Mouse (Mus musculus): ENCODE data around the gene Uqcr11. TPM values are rescaled to one million over a fixed set of nuclear protein-coding genes. Genes with fewer than 3 reads are reported as not detected.

The Uqcr11 gene
- polyA plus RNA-seq, 1 experiment from 2014 or later = 519 TPM

DNA sequence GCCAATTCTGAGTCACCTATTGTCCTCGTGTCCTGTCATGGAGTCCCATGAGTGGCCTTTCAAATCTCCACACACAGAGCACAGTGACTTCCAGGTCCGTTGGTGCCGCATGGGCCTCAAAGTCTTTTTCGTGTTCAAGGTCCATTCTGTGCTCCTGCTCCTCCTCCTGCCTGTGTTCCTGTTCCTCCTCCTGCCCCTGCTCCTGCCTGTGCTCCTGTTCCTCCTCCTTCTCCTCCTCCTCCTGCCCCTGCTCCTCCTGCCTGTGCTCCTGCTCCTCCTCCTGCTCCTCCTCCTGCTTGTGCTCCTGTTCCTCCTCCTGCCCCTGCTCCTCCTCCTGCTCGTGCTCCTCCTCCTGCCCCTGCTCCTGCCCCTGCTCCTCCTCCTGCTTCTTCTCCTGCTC, 38.7 kb downstream of the Uqcr11 start:
- H3K4me3 ChIP-seq (ENCODE audit: low read depth, low read length) = no peak overlapping the region

DNA sequence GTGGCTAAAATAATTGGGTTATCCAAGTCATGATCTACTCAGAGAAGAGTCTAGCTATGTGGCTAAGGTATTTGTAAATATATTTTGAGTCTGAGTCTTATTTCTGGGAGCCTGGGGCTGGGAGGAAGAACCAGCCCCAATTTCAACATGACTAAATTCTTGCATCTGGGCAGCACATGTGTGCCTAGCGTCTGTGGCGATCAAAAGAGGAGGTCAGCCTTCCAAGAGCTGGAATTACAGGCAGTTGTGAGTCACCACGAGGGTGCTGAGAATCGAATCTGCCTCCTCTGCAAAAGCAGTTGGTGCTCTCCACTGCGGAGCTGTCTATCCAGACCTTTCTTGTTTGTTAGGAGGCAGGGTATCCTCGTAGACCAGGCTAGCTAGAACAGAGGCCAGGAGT, 40.9 kb downstream of the Uqcr11 start:
- Histone ChIP-seq H3K4me2 (ENCODE audit: low read depth, low read length) (no peak overlapping the region), H3K27me3 (ENCODE audit: control insufficient read depth, insufficient read depth, low read depth, low read length) (peaks cover 30% of the 10 kb centered on the region), H3K27ac (ENCODE audit: low read length) (no peak overlapping the region), H3K9me3 (replicated peaks; ENCODE audit: control insufficient read depth, low read length) (no peaks in the 10 kb centered on the region), H3K4me3 (ENCODE audit: low read depth, low read length) (no peak overlapping the region), H3K36me3 (ENCODE audit: control insufficient read depth, insufficient read depth) (no peaks in the 10 kb centered on the region), H3K4me1 (ENCODE audit: control insufficient read depth, low read depth, low read length) (no peaks in the 10 kb centered on the region), H3K9ac (ENCODE audit: low read depth, low read length) (no peak overlapping the region)
- no peak for ATAC-seq (ENCODE audit: low read depth)
- 52% methylated on average over 6 of the region's 6 CpGs for WGBS (ENCODE audit: insufficient replicate concordance)

More for the DNA sequence above, 38.7 kb downstream of the Uqcr11 start:
- Histone ChIP-seq H3K36me3 (ENCODE audit: control insufficient read depth, insufficient read depth) (no peaks in the 10 kb centered on the region), H3K27ac (ENCODE audit: low read length) (no peak overlapping the region), H3K27me3 (ENCODE audit: control insufficient read depth, insufficient read depth, low read depth, low read length) (peaks cover 28% of the 10 kb centered on the region), H3K9me3 (replicated peaks; ENCODE audit: control insufficient read depth, low read length) (no peaks in the 10 kb centered on the region), H3K9ac (ENCODE audit: low read depth, low read length) (no peak overlapping the region), H3K4me1 (ENCODE audit: control insufficient read depth, low read depth, low read length) (no peaks in the 10 kb centered on the region), H3K4me2 (ENCODE audit: low read depth, low read length) (no peak overlapping the region)
- no peak for ATAC-seq (ENCODE audit: low read depth)
- 50% methylated on average over 5 of the region's 5 CpGs for WGBS (ENCODE audit: insufficient replicate concordance)

GRCm38 (mm10) chr10:80363734-80364133, 42.9 kb downstream of the Uqcr11 start:
- no peak overlapping the region for H3K4me3 ChIP-seq (ENCODE audit: low read depth, low read length)
- 38% methylated on average over 6 of the region's 6 CpGs for WGBS (ENCODE audit: insufficient replicate concordance)
- no peak overlapping the region for H3K27ac ChIP-seq (ENCODE audit: low read length)
- ATAC-seq (ENCODE audit: low read depth) = no peak
- H3K9ac ChIP-seq (ENCODE audit: low read depth, low read length) = no peak overlapping the region
- no peaks in the 10 kb centered on the region for H3K9me3 ChIP-seq (replicated peaks; ENCODE audit: control insufficient read depth, low read length)
- no peaks in the 10 kb centered on the region for H3K36me3 ChIP-seq (ENCODE audit: control insufficient read depth, insufficient read depth)
- H3K4me2 ChIP-seq (ENCODE audit: low read depth, low read length) = no peak overlapping the region
- H3K4me1 ChIP-seq (ENCODE audit: control insufficient read depth, low read depth, low read length) = no peaks in the 10 kb centered on the region
- H3K27me3 ChIP-seq (ENCODE audit: control insufficient read depth, insufficient read depth, low read depth, low read length) = peaks cover 41% of the 10 kb centered on the region

DNA sequence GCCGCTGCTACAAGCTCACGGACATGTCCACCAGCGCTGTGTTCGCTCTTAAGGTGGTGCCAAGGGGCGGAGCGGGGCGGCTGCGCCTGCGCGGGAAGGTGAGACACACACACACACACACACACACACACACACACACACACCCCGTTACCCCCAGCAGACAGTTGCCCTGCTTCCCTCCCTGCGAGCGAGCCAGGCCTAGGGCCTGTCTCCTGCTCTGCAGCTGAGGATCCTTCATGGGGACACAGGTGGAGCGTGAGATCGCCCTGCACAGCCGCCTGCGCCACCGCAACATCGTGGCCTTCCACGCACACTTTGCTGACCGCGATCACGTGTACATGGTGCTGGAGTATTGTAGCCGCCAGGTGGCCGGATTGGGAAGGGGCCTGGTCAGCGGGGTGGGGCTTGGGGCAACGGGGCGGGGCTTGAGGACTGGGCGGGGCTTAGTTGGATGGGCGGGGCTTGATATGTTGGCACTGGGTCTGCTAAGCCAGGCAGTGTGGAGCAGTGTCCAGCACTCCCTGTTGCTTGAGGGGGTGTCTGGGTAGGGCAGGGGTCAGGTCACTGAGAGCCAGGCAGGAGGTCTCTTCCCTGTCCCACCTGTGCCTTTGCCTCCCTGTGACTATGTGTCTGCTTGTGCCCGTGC, 48.5 kb downstream of the Uqcr11 start:
- Histone ChIP-seq H3K27ac (ENCODE audit: low read length) (no peak overlapping the region), H3K9ac (ENCODE audit: low read depth, low read length) (no peak overlapping the region), H3K4me3 (ENCODE audit: low read depth, low read length) (peak overlapping the region; percentile 20; the same call in 1 of the 2 replicates), H3K36me3 (ENCODE audit: control insufficient read depth, insufficient read depth) (no peaks in the 10 kb centered on the region), H3K9me3 (replicated peaks; ENCODE audit: control insufficient read depth, low read length) (no peaks in the 10 kb centered on the region), H3K27me3 (ENCODE audit: control insufficient read depth, insufficient read depth, low read depth, low read length) (peaks cover 73% of the 10 kb centered on the region), H3K4me1 (ENCODE audit: control insufficient read depth, low read depth, low read length) (peaks cover 4% of the 10 kb centered on the region; the same call in 1 of the 2 replicates), H3K4me2 (ENCODE audit: low read depth, low read length) (peak overlapping the region; percentile 3; the same call in 1 of the 2 replicates)
- ATAC-seq (ENCODE audit: low read depth) = peak; percentile 24; the same call in 1 of the 2 replicates
- 8% methylated on average over 31 of the region's 31 CpGs for WGBS (ENCODE audit: insufficient replicate concordance)

GRCm38 (mm10) chr10:80357336-80357735, 49.3 kb downstream of the Uqcr11 start:
- WGBS (ENCODE audit: insufficient replicate concordance) = 28% methylated on average over 7 of the region's 7 CpGs

GRCm38 (mm10) chr10:80356737-80357136, 49.9 kb downstream of the Uqcr11 start:
- no peak for ATAC-seq (ENCODE audit: low read depth)
- WGBS (ENCODE audit: insufficient replicate concordance) = 3% methylated on average over 34 of the region's 34 CpGs
- Histone ChIP-seq H3K9ac (ENCODE audit: low read depth, low read length) (no peak overlapping the region), H3K27ac (ENCODE audit: low read length) (no peak overlapping the region), H3K9me3 (replicated peaks; ENCODE audit: control insufficient read depth, low read length) (no peaks in the 10 kb centered on the region), H3K36me3 (ENCODE audit: control insufficient read depth, insufficient read depth) (no peaks in the 10 kb centered on the region), H3K4me1 (ENCODE audit: control insufficient read depth, low read depth, low read length) (peaks cover 4% of the 10 kb centered on the region; the same call in 1 of the 2 replicates), H3K27me3 (ENCODE audit: control insufficient read depth, insufficient read depth, low read depth, low read length) (peaks cover 75% of the 10 kb centered on the region), H3K4me2 (ENCODE audit: low read depth, low read length) (no peak overlapping the region), H3K4me3 (ENCODE audit: low read depth, low read length) (no peak overlapping the region)

More at GRCm38 (mm10) chr10:80357336-80357735, 49.3 kb downstream of the Uqcr11 start:
- Histone ChIP-seq H3K36me3 (ENCODE audit: control insufficient read depth, insufficient read depth) (no peaks in the 10 kb centered on the region), H3K9me3 (replicated peaks; ENCODE audit: control insufficient read depth, low read length) (no peaks in the 10 kb centered on the region), H3K27me3 (ENCODE audit: control insufficient read depth, insufficient read depth, low read depth, low read length) (peaks cover 72% of the 10 kb centered on the region), H3K4me2 (ENCODE audit: low read depth, low read length) (no peak overlapping the region), H3K4me1 (ENCODE audit: control insufficient read depth, low read depth, low read length) (peaks cover 4% of the 10 kb centered on the region; the same call in 1 of the 2 replicates), H3K27ac (ENCODE audit: low read length) (no peak overlapping the region), H3K9ac (ENCODE audit: low read depth, low read length) (no peak overlapping the region), H3K4me3 (ENCODE audit: low read depth, low read length) (no peak overlapping the region)
- ATAC-seq (ENCODE audit: low read depth) = no peak

DNA sequence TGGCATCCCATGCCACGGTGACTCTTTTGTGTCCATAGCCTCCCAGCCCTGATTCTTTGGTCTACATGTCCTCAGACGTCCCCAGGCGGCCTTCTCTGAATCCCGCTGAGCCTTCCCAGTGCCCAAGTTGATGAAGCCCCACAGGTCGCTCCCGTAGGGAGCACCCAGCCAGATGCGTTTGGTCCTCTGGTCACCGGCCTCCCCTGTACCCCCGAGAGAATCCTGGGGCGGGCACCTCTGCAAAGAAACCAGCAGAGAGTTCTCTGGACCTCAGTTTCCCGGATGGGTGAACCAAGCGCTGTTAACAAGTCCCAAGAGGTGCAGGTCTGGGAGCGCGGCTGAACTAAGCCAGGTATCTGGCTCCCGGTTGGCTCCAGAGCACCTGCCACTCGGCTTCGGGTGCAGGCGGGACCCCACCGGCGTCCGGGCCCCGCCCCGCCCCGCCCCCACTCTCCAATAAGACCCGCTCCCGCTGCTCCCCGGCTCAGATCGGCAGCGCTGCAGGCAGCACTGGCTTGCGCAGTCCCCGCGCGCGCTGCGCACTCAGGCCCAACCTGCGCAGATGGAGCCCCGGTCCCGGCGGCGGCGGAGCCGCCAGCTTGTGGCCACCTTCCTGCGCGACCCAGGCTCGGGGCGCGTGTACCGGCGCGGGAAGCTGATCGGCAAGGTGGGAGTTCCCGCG, 50.5 kb downstream of the Uqcr11 start, which contains the start of gene Plk5:
Gene Plk5 (plus strand): TSS at position 459 of the 682 bp plus-strand sequence.
- ATAC-seq (ENCODE audit: low read depth) = no peak
- no peak within 1 kb of the TSS for H3K27ac ChIP-seq (ENCODE audit: low read length)
- H3K4me1 ChIP-seq (ENCODE audit: control insufficient read depth, low read depth, low read length) = peaks cover 4% of the 10 kb centered on the region; the same call in 1 of the 2 replicates
- H3K4me2 ChIP-seq (ENCODE audit: low read depth, low read length) = no peak within 1 kb of the TSS
- no peak within 1 kb of the TSS for H3K4me3 ChIP-seq (ENCODE audit: low read depth, low read length)
- peaks cover 78% of the 10 kb centered on the region for H3K27me3 ChIP-seq (ENCODE audit: control insufficient read depth, insufficient read depth, low read depth, low read length)
- H3K9ac ChIP-seq (ENCODE audit: low read depth, low read length) = no peak within 1 kb of the TSS
- no peaks in the 10 kb centered on the region for H3K9me3 ChIP-seq (replicated peaks; ENCODE audit: control insufficient read depth, low read length)
- WGBS (ENCODE audit: insufficient replicate concordance) = 2% methylated on average over 53 of the region's 53 CpGs
- H3K36me3 ChIP-seq (ENCODE audit: control insufficient read depth, insufficient read depth) = no peaks in the 10 kb centered on the region

GRCm38 (mm10) chr10:80355431-80355830, 51.2 kb downstream of the Uqcr11 start:
- Histone ChIP-seq H3K4me2 (ENCODE audit: low read depth, low read length) (no peak overlapping the region), H3K4me3 (ENCODE audit: low read depth, low read length) (no peak overlapping the region), H3K36me3 (ENCODE audit: control insufficient read depth, insufficient read depth) (no peaks in the 10 kb centered on the region), H3K27me3 (ENCODE audit: control insufficient read depth, insufficient read depth, low read depth, low read length) (peaks cover 79% of the 10 kb centered on the region), H3K4me1 (ENCODE audit: control insufficient read depth, low read depth, low read length) (peaks cover 4% of the 10 kb centered on the region; the same call in 1 of the 2 replicates), H3K9ac (ENCODE audit: low read depth, low read length) (no peak overlapping the region), H3K9me3 (replicated peaks; ENCODE audit: control insufficient read depth, low read length) (no peaks in the 10 kb centered on the region), H3K27ac (ENCODE audit: low read length) (no peak overlapping the region)
- WGBS (ENCODE audit: insufficient replicate concordance) = 16% methylated on average over 9 of the region's 9 CpGs
- no peak for ATAC-seq (ENCODE audit: low read depth)
